ENCODE assay signal across 8 mouse cellular contexts in the genomic region with DNA sequence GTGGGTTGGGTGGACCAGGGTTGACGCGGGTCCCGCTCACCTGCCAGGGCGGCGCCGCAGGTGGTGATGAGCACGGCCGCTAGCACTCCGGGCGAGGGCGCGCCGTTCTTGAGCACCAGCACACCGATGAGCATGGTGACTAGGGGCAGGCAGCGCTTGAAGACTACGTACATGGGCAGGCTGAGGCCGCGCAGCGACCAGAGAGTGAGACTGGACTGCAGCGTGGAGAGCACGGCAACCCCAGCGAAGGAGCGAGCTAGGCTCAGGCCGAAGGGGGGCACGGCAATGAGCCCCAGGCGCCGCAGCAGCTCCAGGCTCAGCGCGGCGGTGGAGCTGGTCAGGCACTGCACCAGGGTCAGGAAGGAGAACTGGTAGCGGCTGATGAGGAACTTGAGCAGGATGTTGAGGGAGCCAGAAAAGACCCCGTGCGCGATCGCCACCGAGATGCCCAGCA. TPM values are rescaled to one million over a fixed set of nuclear protein-coding genes. Genes with fewer than 3 reads are reported as not detected.
DNase-seq lines count a peak whose midpoint lies in the region; ATAC-seq and TF ChIP-seq lines count a peak whose summit lies in the region.

No protein-coding gene starts in this region.

- H3K4me1 ChIP-seq in heart, adult 2 months (ENCODE audit: control insufficient read depth, insufficient read depth, low read length): no peaks in the 10 kb centered on the region
- peaks cover 10% of the 10 kb centered on the region; the same call in 1 of the 2 replicates for H3K4me1 ChIP-seq in hindbrain, embryonic 11.5 days (replicated peaks; ENCODE audit: control insufficient read depth, insufficient read depth, low read length)
- peaks cover 33% of the 10 kb centered on the region for H3K4me1 ChIP-seq in liver, embryonic 15.5 days (replicated peaks)

- ATAC-seq in hindbrain, embryonic 11.5 days (ENCODE audit: low FRiP score): peak; percentile 69
- ATAC-seq in liver, embryonic 15.5 days (ENCODE audit: insufficient read depth): no peak

- TF ChIP-seq POLR2A in heart, adult 2 months (IDR thresholded peaks at IDR 0.05; ENCODE audit: insufficient read depth, low read depth, low read length): no peak

- DNase-seq in heart, adult 2 months: peak in 1 of 2 experiments; percentile 27
- no peak for DNase-seq in heart, adult 9 months (ENCODE audit: low spot score in 2 of 2)
- DNase-seq in ES-CJ7 (ENCODE audit: low read depth, low spot score): peak; percentile 49
- DNase-seq in embryo, embryonic 9.5 days (ENCODE audit: extremely low spot score): peak; percentile 66
- peak; percentile 76 for DNase-seq in hindbrain, embryonic 11.5 days (ENCODE audit: low spot score)
- DNase-seq in splenic B cell, adult 2 months (ENCODE audit: low read depth, low spot score): peak; percentile 42
- no peak for DNase-seq in layer of hippocampus, postnatal 36 days

- no peak for TF ChIP-seq CTCF in heart, adult 2 months (IDR thresholded peaks at IDR 0.05)

- H3K27me3 ChIP-seq in heart, adult 2 months (ENCODE audit: control insufficient read depth, insufficient read depth, low read length): peaks cover 19% of the 10 kb centered on the region
- peaks cover 46% of the 10 kb centered on the region for H3K27me3 ChIP-seq in hindbrain, embryonic 11.5 days (ENCODE audit: control insufficient read depth, insufficient read depth, low read length)
- H3K27me3 ChIP-seq in liver, embryonic 15.5 days: peaks cover 70% of the 10 kb centered on the region
- no peaks in the 10 kb centered on the region; the same call in 1 of the 2 replicates for H3K27me3 ChIP-seq in splenic B cell, adult 2 months (ENCODE audit: control insufficient read depth, insufficient read depth, low read length, poor library complexity, severe bottlenecking)

- no peaks in the 10 kb centered on the region for H3K9me3 ChIP-seq in hindbrain, embryonic 11.5 days (ENCODE audit: control insufficient read depth, low read length)
- H3K9me3 ChIP-seq in liver, embryonic 15.5 days (replicated peaks): no peaks in the 10 kb centered on the region

- no peaks in the 10 kb centered on the region for H3K79me2 ChIP-seq in heart, adult 2 months (replicated peaks; ENCODE audit: control insufficient read depth, insufficient read depth, low read length)

- no peaks in the 10 kb centered on the region for H3K36me3 ChIP-seq in heart, adult 2 months (ENCODE audit: control insufficient read depth, insufficient read depth, low read length)
- no peaks in the 10 kb centered on the region for H3K36me3 ChIP-seq in hindbrain, embryonic 11.5 days (ENCODE audit: control insufficient read depth, insufficient read depth, low read length)
- H3K36me3 ChIP-seq in liver, embryonic 15.5 days (replicated peaks): no peaks in the 10 kb centered on the region
- no peaks in the 10 kb centered on the region for H3K36me3 ChIP-seq in splenic B cell, adult 2 months (ENCODE audit: control insufficient read depth, insufficient read depth, low read length, poor library complexity, severe bottlenecking)

- peak overlapping the region; percentile 100 for H3K4me2 ChIP-seq in hindbrain, embryonic 11.5 days (replicated peaks; ENCODE audit: low read depth, low read length)
- peak overlapping the region; percentile 72 for H3K4me2 ChIP-seq in liver, embryonic 15.5 days

- peak overlapping the region; percentile 40 for H3K4me3 ChIP-seq in heart, adult 2 months
- H3K4me3 ChIP-seq in hindbrain, embryonic 11.5 days (ENCODE audit: low read depth, low read length): peak overlapping the region; percentile 58
- H3K4me3 ChIP-seq in liver, embryonic 15.5 days (replicated peaks): peak overlapping the region; percentile 47

- H3K27ac ChIP-seq in heart, adult 2 months: no peak overlapping the region
- no peak overlapping the region for H3K27ac ChIP-seq in hindbrain, embryonic 11.5 days (ENCODE audit: low read depth, low read length)
- no peak overlapping the region for H3K27ac ChIP-seq in liver, embryonic 15.5 days (replicated peaks)

- WGBS in heart, adult 2 months: under 1% methylated on average over 36 of the region's 36 CpGs
- 0% methylated on average over 35 of the region's 36 CpGs for WGBS in hindbrain, embryonic 11.5 days
- under 1% methylated on average over 36 of the region's 36 CpGs for WGBS in liver, embryonic 15.5 days (ENCODE audit: insufficient replicate concordance)

- no peak for TF ChIP-seq EP300 in heart, adult 2 months (IDR thresholded peaks at IDR 0.05; ENCODE audit: insufficient read depth, low read depth, low read length)

- peak overlapping the region; percentile 4; the same call in 1 of the 2 replicates for H3K9ac ChIP-seq in heart, adult 2 months (ENCODE audit: low read depth, low read length)
- H3K9ac ChIP-seq in hindbrain, embryonic 11.5 days (ENCODE audit: low read depth, low read length): peak overlapping the region; percentile 49
- no peak overlapping the region for H3K9ac ChIP-seq in liver, embryonic 15.5 days

- intact Hi-C loops in heart, adult 2 months (cut with DNase I): no loop called here

RNA-seq across cellular contexts. Expression of a gene that starts 0.7 kb away (rescaled TPM):
- total RNA-seq in heart, adult 2 months (2021): not detected
- polyA plus RNA-seq in heart, adult 2 months (2012; rRNA removed): 0.06 and 0.14 TPM in 2 replicates
- polyA plus RNA-seq in hindbrain, embryonic 11.5 days (2014; fragmentation: Nextera tagmentation; extraction: Ambion mirVana): 0.60 and 0.77 TPM in 2 replicates
- polyA plus RNA-seq in liver, embryonic 15.5 days (2015; fragmentation: Nextera tagmentation; extraction: Ambion mirVana): 2.0 and 2.4 TPM in 2 replicates
- total RNA-seq in layer of hippocampus, postnatal 36 days (2021): under 1 TPM; 0.42 to 0.56 TPM

RNA-seq across cellular contexts. Expression of a gene that starts 56.9 kb away (rescaled TPM):
- 10 to 100 TPM; 32.5 to 32.8 TPM for total RNA-seq in heart, adult 2 months (2021)
- polyA plus RNA-seq in heart, adult 2 months (2012; rRNA removed): 37.6 and 59.0 TPM in 2 replicates
- 32.5 and 34.1 TPM in 2 replicates for polyA plus RNA-seq in hindbrain, embryonic 11.5 days (2014; fragmentation: Nextera tagmentation; extraction: Ambion mirVana)
- polyA plus RNA-seq in liver, embryonic 15.5 days (2015; fragmentation: Nextera tagmentation; extraction: Ambion mirVana): 27.7 and 28.9 TPM in 2 replicates
- total RNA-seq in layer of hippocampus, postnatal 36 days (2021): 10 to 100 TPM; 21.7 to 22.9 TPM

Comparison
In these comparisons a context has a peak if more than half of its experiments do, and no peak if none do; other contexts are left out.
1. DNase-seq: peak in ES-CJ7 (single experiment), embryo, embryonic 9.5 days (single experiment), hindbrain, embryonic 11.5 days (single experiment) and splenic B cell, adult 2 months (single experiment); none in heart, adult 9 months (0 of 2) and layer of hippocampus, postnatal 36 days (0 of 2).
2. Peak in every context shown above with its lines, with median percentiles within 50 percentile points of each other: H3K4me3 ChIP-seq.